Mouse (Mus musculus): ENCODE results near the gene Kcnf1. TPM values are rescaled to one million over a fixed set of nuclear protein-coding genes. Genes with fewer than 3 reads are reported as not detected.

Kcnf1 gene
- polyA plus RNA-seq (2015; fragmentation: Nextera tagmentation; extraction: Ambion mirVana), result 0.34 and 0.50 TPM in 2 replicates

- Histone ChIP-seq H3K4me2 (ENCODE audit: low read depth, low read length) (peak within 1 kb of the TSS; percentile 94), H3K4me3 (replicated peaks; ENCODE audit: low read length) (peak within 1 kb of the TSS; percentile 51), H3K36me3 (ENCODE audit: control insufficient read depth, insufficient read depth, low read length) (no peaks in the 10 kb centered on the region), H3K9me3 (replicated peaks; ENCODE audit: control insufficient read depth, low read length) (no peaks in the 10 kb centered on the region), H3K27me3 (ENCODE audit: control insufficient read depth, insufficient read depth, low read length) (peaks cover 26% of the 10 kb centered on the region), H3K27ac (ENCODE audit: low read length) (no peak within 1 kb of the TSS), H3K9ac (ENCODE audit: low read length) (peak within 1 kb of the TSS; percentile 47; the same call in 1 of the 2 replicates), H3K4me1 (ENCODE audit: control insufficient read depth, insufficient read depth, low read length) (peaks cover 4% of the 10 kb centered on the region)
- no peak for ATAC-seq (ENCODE audit: insufficient read depth, low FRiP score)
- WGBS, result 32% methylated on average over 4 of the region's 4 CpGs
These were observed at the start of gene Kcnf1 for GRCm38 (mm10) chr12:17176757-17177092. TSS of gene Kcnf1 (minus strand) at chr12:17176888.

- Histone ChIP-seq H3K4me1 (ENCODE audit: control insufficient read depth, insufficient read depth, low read length) (no peaks in the 10 kb centered on the region), H3K27ac (ENCODE audit: low read length) (no peak overlapping the region), H3K9ac (ENCODE audit: low read length) (no peak overlapping the region), H3K4me2 (ENCODE audit: low read depth, low read length) (no peak overlapping the region), H3K27me3 (ENCODE audit: control insufficient read depth, insufficient read depth, low read length) (no peaks in the 10 kb centered on the region), H3K9me3 (replicated peaks; ENCODE audit: control insufficient read depth, low read length) (no peaks in the 10 kb centered on the region), H3K4me3 (replicated peaks; ENCODE audit: low read length) (no peak overlapping the region), H3K36me3 (ENCODE audit: control insufficient read depth, insufficient read depth, low read length) (no peaks in the 10 kb centered on the region)
- no peak for ATAC-seq (ENCODE audit: insufficient read depth, low FRiP score)
- 85% methylated on average over 5 of the region's 5 CpGs for WGBS
These were observed 48.3 kb upstream of the Kcnf1 start for GRCm38 (mm10) chr12:17225012-17225411.

- Histone ChIP-seq H3K4me3 (replicated peaks; ENCODE audit: low read length) (no peak overlapping the region), H3K4me1 (ENCODE audit: control insufficient read depth, insufficient read depth, low read length) (no peaks in the 10 kb centered on the region), H3K27ac (ENCODE audit: low read length) (no peak overlapping the region), H3K9me3 (replicated peaks; ENCODE audit: control insufficient read depth, low read length) (no peaks in the 10 kb centered on the region), H3K9ac (ENCODE audit: low read length) (no peak overlapping the region), H3K4me2 (ENCODE audit: low read depth, low read length) (no peak overlapping the region), H3K27me3 (ENCODE audit: control insufficient read depth, insufficient read depth, low read length) (no peaks in the 10 kb centered on the region), H3K36me3 (ENCODE audit: control insufficient read depth, insufficient read depth, low read length) (no peaks in the 10 kb centered on the region)
- 67% methylated on average over 3 of the region's 3 CpGs for WGBS
- no peak for ATAC-seq (ENCODE audit: insufficient read depth, low FRiP score)
These were observed 46.4 kb upstream of the Kcnf1 start for GRCm38 (mm10) chr12:17223050-17223449.

DNA sequence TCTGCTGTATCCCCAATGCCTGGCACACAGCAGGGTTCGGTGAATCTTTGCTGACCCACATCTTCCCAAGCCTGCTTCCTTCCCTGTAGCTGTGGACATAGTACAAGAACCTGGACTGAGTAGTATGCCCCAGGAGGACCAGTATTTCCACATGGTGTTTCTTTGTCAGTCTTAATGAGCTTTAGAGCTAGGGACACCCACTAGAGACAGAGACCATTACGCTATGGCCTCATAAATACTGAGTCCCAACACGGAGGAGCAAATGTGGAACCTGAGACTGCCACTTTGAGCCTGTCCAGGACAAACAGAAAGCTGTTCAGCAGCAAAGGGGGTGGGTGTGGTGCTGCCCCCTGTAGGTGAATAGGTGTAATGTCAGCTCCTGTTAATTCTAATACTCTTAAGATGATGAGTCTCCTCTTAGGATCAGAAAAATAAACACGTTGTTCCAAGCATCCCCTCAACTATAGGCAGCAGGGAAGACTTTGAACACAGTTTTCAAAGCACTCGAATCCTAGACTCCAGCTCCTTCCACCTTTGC is 45.3 kb upstream of the Kcnf1 start:
- Histone ChIP-seq H3K9ac (ENCODE audit: low read length) (no peak overlapping the region), H3K27me3 (ENCODE audit: control insufficient read depth, insufficient read depth, low read length) (no peaks in the 10 kb centered on the region), H3K4me1 (ENCODE audit: control insufficient read depth, insufficient read depth, low read length) (no peaks in the 10 kb centered on the region), H3K36me3 (ENCODE audit: control insufficient read depth, insufficient read depth, low read length) (no peaks in the 10 kb centered on the region), H3K9me3 (replicated peaks; ENCODE audit: control insufficient read depth, low read length) (no peaks in the 10 kb centered on the region), H3K4me2 (ENCODE audit: low read depth, low read length) (no peak overlapping the region), H3K27ac (ENCODE audit: low read length) (no peak overlapping the region), H3K4me3 (replicated peaks; ENCODE audit: low read length) (no peak overlapping the region)
- 42% methylated on average over 5 of the region's 5 CpGs for WGBS
- ATAC-seq (ENCODE audit: insufficient read depth, low FRiP score), result no peak

GRCm38 (mm10) chr12:17220631-17221030 is 43.9 kb upstream of the Kcnf1 start:
- ATAC-seq (ENCODE audit: insufficient read depth, low FRiP score), result no peak
- Histone ChIP-seq H3K4me2 (ENCODE audit: low read depth, low read length) (no peak overlapping the region), H3K9ac (ENCODE audit: low read length) (no peak overlapping the region), H3K4me1 (ENCODE audit: control insufficient read depth, insufficient read depth, low read length) (no peaks in the 10 kb centered on the region), H3K4me3 (replicated peaks; ENCODE audit: low read length) (no peak overlapping the region), H3K9me3 (replicated peaks; ENCODE audit: control insufficient read depth, low read length) (no peaks in the 10 kb centered on the region), H3K27ac (ENCODE audit: low read length) (no peak overlapping the region), H3K27me3 (ENCODE audit: control insufficient read depth, insufficient read depth, low read length) (no peaks in the 10 kb centered on the region), H3K36me3 (ENCODE audit: control insufficient read depth, insufficient read depth, low read length) (no peaks in the 10 kb centered on the region)
- WGBS, result 67% methylated on average over 5 of the region's 5 CpGs

DNA sequence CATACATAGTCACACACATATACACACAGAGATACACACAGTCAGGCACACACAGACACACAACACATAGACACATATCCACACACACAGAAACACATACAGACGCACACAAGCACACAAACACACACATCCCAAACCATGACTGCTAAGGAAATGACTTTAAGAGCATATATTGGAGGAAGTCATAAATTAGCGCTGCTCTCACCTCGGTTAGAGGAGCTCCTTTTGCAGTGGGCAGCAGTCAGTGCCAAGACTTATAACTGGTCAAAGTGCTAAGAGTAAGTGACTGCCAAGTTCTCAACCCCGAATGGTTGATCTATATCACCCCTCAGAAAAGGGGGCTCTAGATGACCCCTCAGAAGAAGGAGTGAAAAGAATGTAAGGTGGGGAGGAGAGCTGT is 42.4 kb upstream of the Kcnf1 start:
- 61% methylated on average over 4 of the region's 4 CpGs for WGBS
- Histone ChIP-seq H3K4me3 (replicated peaks; ENCODE audit: low read length) (no peak overlapping the region), H3K9ac (ENCODE audit: low read length) (no peak overlapping the region), H3K4me1 (ENCODE audit: control insufficient read depth, insufficient read depth, low read length) (no peaks in the 10 kb centered on the region), H3K27me3 (ENCODE audit: control insufficient read depth, insufficient read depth, low read length) (no peaks in the 10 kb centered on the region), H3K36me3 (ENCODE audit: control insufficient read depth, insufficient read depth, low read length) (no peaks in the 10 kb centered on the region), H3K9me3 (replicated peaks; ENCODE audit: control insufficient read depth, low read length) (0 out of 2 replicates have a peak, but pooled peaks cover 3% of the 10 kb centered on the region), H3K27ac (ENCODE audit: low read length) (no peak overlapping the region), H3K4me2 (ENCODE audit: low read depth, low read length) (no peak overlapping the region)
- ATAC-seq (ENCODE audit: insufficient read depth, low FRiP score), result no peak

GRCm38 (mm10) chr12:17218390-17218789 is 41.7 kb upstream of the Kcnf1 start:
- Histone ChIP-seq H3K4me1 (ENCODE audit: control insufficient read depth, insufficient read depth, low read length) (no peaks in the 10 kb centered on the region), H3K27me3 (ENCODE audit: control insufficient read depth, insufficient read depth, low read length) (no peaks in the 10 kb centered on the region), H3K9ac (ENCODE audit: low read length) (no peak overlapping the region), H3K4me3 (replicated peaks; ENCODE audit: low read length) (no peak overlapping the region), H3K27ac (ENCODE audit: low read length) (no peak overlapping the region), H3K9me3 (replicated peaks; ENCODE audit: control insufficient read depth, low read length) (0 out of 2 replicates have a peak, but pooled peaks cover 3% of the 10 kb centered on the region), H3K36me3 (ENCODE audit: control insufficient read depth, insufficient read depth, low read length) (no peaks in the 10 kb centered on the region), H3K4me2 (ENCODE audit: low read depth, low read length) (no peak overlapping the region)
- WGBS, result 63% methylated on average over 8 of the region's 8 CpGs
- ATAC-seq (ENCODE audit: insufficient read depth, low FRiP score), result no peak

GRCm38 (mm10) chr12:17215751-17216150 is 39.1 kb upstream of the Kcnf1 start:
- no peak for ATAC-seq (ENCODE audit: insufficient read depth, low FRiP score)
- WGBS, result 89% methylated on average over 7 of the region's 7 CpGs

DNA sequence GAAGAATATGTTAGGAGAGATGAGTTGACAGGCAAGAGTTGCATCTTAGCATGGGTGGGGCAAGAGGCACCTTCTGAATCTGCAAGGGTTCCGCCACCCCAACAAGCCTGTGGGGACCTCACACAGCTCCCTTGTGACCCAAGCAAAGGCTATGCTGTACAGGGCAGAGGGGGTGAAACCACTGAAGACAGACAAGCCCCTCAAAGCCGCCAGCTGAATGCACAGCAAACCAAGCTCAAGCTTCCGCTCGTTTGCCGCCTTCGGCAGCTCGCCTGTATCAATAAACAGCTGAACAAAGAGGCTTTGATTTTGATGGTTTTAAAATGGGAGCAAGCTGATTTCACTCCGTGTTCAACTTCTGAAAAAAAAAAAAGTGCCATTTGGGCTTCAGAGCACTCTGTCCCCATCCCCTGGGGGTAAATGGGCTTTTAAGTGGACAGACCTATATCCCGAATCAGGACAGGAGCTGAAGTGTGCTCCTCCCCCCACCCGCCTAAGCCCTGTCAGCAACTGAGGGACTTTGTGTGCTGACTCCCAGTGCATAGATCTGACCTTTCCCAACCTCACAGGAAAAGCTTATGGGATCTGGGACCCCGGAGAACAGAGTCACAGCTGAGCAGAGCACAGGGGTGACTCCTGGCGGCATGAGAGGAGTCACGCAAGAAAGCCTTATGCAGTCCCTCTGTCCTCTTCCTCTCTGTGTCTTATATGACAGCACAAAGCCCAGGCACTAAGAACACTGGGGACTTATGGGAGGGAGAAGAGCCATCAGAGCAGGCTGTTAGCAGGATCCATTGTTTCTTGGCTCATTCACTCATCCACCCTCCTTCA is 26.0 kb upstream of the Kcnf1 start:
- 54% methylated on average over 13 of the region's 13 CpGs for WGBS
- Histone ChIP-seq H3K27ac (ENCODE audit: low read length) (no peak overlapping the region), H3K4me3 (replicated peaks; ENCODE audit: low read length) (no peak overlapping the region), H3K9me3 (replicated peaks; ENCODE audit: control insufficient read depth, low read length) (no peaks in the 10 kb centered on the region), H3K4me2 (ENCODE audit: low read depth, low read length) (no peak overlapping the region), H3K27me3 (ENCODE audit: control insufficient read depth, insufficient read depth, low read length) (no peaks in the 10 kb centered on the region), H3K9ac (ENCODE audit: low read length) (no peak overlapping the region), H3K4me1 (ENCODE audit: control insufficient read depth, insufficient read depth, low read length) (no peaks in the 10 kb centered on the region), H3K36me3 (ENCODE audit: control insufficient read depth, insufficient read depth, low read length) (no peaks in the 10 kb centered on the region)
- ATAC-seq (ENCODE audit: insufficient read depth, low FRiP score), result no peak

More at GRCm38 (mm10) chr12:17215751-17216150, 39.1 kb upstream of the Kcnf1 start:
- Histone ChIP-seq H3K27ac (ENCODE audit: low read length) (no peak overlapping the region), H3K9ac (ENCODE audit: low read length) (no peak overlapping the region), H3K4me2 (ENCODE audit: low read depth, low read length) (no peak overlapping the region), H3K27me3 (ENCODE audit: control insufficient read depth, insufficient read depth, low read length) (no peaks in the 10 kb centered on the region), H3K9me3 (replicated peaks; ENCODE audit: control insufficient read depth, low read length) (0 out of 2 replicates have a peak, but pooled peaks cover 3% of the 10 kb centered on the region), H3K36me3 (ENCODE audit: control insufficient read depth, insufficient read depth, low read length) (no peaks in the 10 kb centered on the region), H3K4me3 (replicated peaks; ENCODE audit: low read length) (no peak overlapping the region), H3K4me1 (ENCODE audit: control insufficient read depth, insufficient read depth, low read length) (no peaks in the 10 kb centered on the region)

All from stomach, embryonic 16.5 days (tissue).